Mouse (Mus musculus) c-Kit-negative CD71-positive TER-119-positive erythroid progenitor cells, embryonic 14.5 days (primary cell): ENCODE data around the gene H2-Ob.

Experiments used
- DNase-seq: peaks from one replicate; pipeline ENCODE4 v3.0.0-alpha.2; 2013; ENCODE audit warnings: low read depth, low spot score

The H2-Ob gene

GRCm38 (mm10) chr17:34238706-34239105 is at the start of gene H2-Ob:
Gene H2-Ob, plus strand, starts transcription at chr17:34238903.
- no peak for DNase-seq

- DNase-seq: no peak
These were observed 49.7 kb upstream of the H2-Ob start for GRCm38 (mm10) chr17:34188986-34189385.

GRCm38 (mm10) chr17:34192852-34193251 is 45.9 kb upstream of the H2-Ob start:
- DNase-seq: no peak

- DNase-seq: no peak
These were observed 45.2 kb upstream of the H2-Ob start for GRCm38 (mm10) chr17:34193468-34193867.

GRCm38 (mm10) chr17:34194723-34195122 is 44.0 kb upstream of the H2-Ob start:
- no peak for DNase-seq

- DNase-seq: no peak
These were observed 42.2 kb upstream of the H2-Ob start for GRCm38 (mm10) chr17:34196491-34196890.

- DNase-seq: no peak
These were observed 41.5 kb upstream of the H2-Ob start, which contains the start of gene Psmb8 for GRCm38 (mm10) chr17:34196941-34197894. Gene Psmb8, plus strand, starts transcription at chr17:34197721.

GRCm38 (mm10) chr17:34197904-34198520 is 40.7 kb upstream of the H2-Ob start:
- no peak for DNase-seq

- no peak for DNase-seq
These were observed 40.2 kb upstream of the H2-Ob start for GRCm38 (mm10) chr17:34198521-34198912.

GRCm38 (mm10) chr17:34199050-34199619 is 39.6 kb upstream of the H2-Ob start:
- no peak for DNase-seq

GRCm38 (mm10) chr17:34200047-34200446 is 38.7 kb upstream of the H2-Ob start:
- no peak for DNase-seq

GRCm38 (mm10) chr17:34200772-34201505 is 37.8 kb upstream of the H2-Ob start:
- no peak for DNase-seq

- DNase-seq: no peak
These were observed 37.1 kb upstream of the H2-Ob start for GRCm38 (mm10) chr17:34201506-34202055.

- no peak for DNase-seq
These were observed 35.8 kb upstream of the H2-Ob start for GRCm38 (mm10) chr17:34202760-34203442.

- DNase-seq: no peak
These were observed 35.3 kb upstream of the H2-Ob start, which contains the start of gene Tap2 for GRCm38 (mm10) chr17:34203444-34203843. Gene Tap2, plus strand, starts transcription at chr17:34203527.

GRCm38 (mm10) chr17:34204303-34205010 is 34.2 kb upstream of the H2-Ob start:
- DNase-seq: peak; percentile 63

GRCm38 (mm10) chr17:34205021-34205745 is 33.5 kb upstream of the H2-Ob start:
- no peak for DNase-seq

GRCm38 (mm10) chr17:34205746-34206176 is 32.9 kb upstream of the H2-Ob start:
- no peak for DNase-seq

GRCm38 (mm10) chr17:34206731-34207130 is 32.0 kb upstream of the H2-Ob start:
- no peak for DNase-seq
